Mouse (Mus musculus): ENCODE data around the gene Gm20696.

GRCm38 (mm10) chr6:99369156-99369555, 297.4 kb downstream of the Gm20696 start:
- TF ChIP-seq CTCF (IDR thresholded peaks at IDR 0.05; ENCODE audit: extremely low read depth, insufficient read depth, insufficient read length, insufficient replicate concordance) (no peak), POLR2A (IDR thresholded peaks at IDR 0.05; ENCODE audit: low read depth, low read length) (no peak)
